Mouse (Mus musculus): Measurements from ENCODE around the gene Fam178b.

DNA sequence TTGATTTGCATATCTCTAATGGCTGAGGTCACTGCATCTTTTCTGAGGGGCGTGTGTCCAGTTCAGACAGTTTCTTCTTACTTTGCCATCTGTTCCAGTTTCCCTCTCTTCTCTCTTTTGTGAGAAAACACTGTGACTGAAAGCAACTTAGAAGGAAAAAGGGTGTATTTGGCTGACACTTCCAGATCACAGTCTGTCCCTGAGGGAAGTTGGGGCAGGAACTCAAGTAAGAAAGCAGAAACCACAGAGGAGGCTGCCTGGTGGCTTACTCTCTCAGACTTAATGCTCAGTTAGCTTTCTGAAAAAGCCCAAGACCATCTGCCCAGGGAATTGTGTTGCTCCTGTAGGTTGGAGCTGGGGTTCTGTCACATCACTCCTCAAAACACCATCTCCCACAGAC, 68.4 kb downstream of the Fam178b start:
- TF ChIP-seq MYOD1 (IDR thresholded peaks at IDR 0.05; ENCODE audit: control insufficient read depth, insufficient read length, low read depth) (no peak), CTCF (IDR thresholded peaks at IDR 0.05; ENCODE audit: control insufficient read depth, insufficient read depth, insufficient read length) (no peak), CEBPB (IDR thresholded peaks at IDR 0.05; ENCODE audit: low read depth) (no peak), MAX (IDR thresholded peaks at IDR 0.05) (no peak)

Measured in C2C12 (cell line).